Mouse (Mus musculus) heart, postnatal 10 days (tissue): ENCODE measurements around the gene Dnajb12. TPM values are rescaled to one million over a fixed set of nuclear protein-coding genes. Genes with fewer than 3 reads are reported as not detected.

Source experiments
- DNase-seq, 2 experiments: peaks; one replicate each; pipeline ENCODE4 v3.0.0; 2021
- intact Hi-C: fragments of 180-260 bp; cut with DNase I; formaldehyde crosslinking; loops from one replicate; pipeline ENCODE4 v1.15.1; 2025
- total RNA-seq, 2 experiments: library from RNA; stranded (reverse); gene quantifications; 2 replicates each; pipeline ENCODE4 v1.2.3; 2021

The Dnajb12 gene
- total RNA-seq, 2 experiments from 2014 or later: 35.2 to 41.9 TPM

DNA sequence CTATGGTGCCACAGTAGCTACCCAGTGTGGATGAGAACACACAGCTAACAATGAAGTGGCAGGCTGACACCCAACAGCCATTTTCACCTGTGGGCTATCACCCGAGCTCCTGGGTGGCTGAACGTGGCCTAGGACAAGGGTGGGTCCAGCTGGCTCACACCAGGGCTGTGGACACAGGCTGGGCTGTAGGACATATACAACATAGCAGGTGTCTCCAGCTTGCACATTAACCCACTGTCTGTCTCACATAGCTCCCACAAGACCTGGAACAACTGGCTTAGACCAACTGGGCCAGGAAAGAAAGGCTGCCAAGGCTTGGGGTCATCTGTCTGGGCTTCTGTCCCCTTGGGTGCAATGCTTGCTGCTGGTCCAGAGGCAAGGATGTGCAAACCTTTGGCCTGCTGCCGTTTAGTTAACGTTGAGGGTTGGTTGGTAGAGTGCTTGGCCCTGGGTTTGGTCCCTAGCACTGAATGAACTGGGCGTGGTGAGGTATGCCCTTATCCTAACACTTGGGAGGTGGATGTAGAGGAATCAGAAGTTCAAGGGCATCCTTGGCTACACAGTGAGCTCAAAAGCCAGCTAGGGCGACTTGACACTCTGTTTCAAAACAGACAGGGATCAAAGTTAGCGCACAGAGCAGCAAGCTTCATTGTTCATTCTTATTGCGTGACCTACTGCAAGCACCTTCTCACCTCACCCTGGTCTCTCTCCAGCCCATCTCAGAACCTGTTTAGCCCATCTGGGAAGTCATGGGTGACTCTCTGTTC, 36.0 kb downstream of the Dnajb12 start:
- peak in 1 of 2 experiments; percentile 56 for DNase-seq
- intact Hi-C loops: no loop called here

GRCm38 (mm10) chr10:59916159-59916558, 36.8 kb downstream of the Dnajb12 start:
- peak; percentile 94 to 95 for DNase-seq
- intact Hi-C loops: loop anchor here (2.0 kb wide), 2 partner anchors 35 to 57 kb away; partner anchors contain the start of gene Ddit4

GRCm38 (mm10) chr10:59916649-59917048, 37.3 kb downstream of the Dnajb12 start:
- DNase-seq: peak in 1 of 2 experiments; percentile 67
- intact Hi-C loops: loop anchor here (2.0 kb wide), 2 partner anchors 34 to 56 kb away; partner anchors contain the start of gene Ddit4

DNA sequence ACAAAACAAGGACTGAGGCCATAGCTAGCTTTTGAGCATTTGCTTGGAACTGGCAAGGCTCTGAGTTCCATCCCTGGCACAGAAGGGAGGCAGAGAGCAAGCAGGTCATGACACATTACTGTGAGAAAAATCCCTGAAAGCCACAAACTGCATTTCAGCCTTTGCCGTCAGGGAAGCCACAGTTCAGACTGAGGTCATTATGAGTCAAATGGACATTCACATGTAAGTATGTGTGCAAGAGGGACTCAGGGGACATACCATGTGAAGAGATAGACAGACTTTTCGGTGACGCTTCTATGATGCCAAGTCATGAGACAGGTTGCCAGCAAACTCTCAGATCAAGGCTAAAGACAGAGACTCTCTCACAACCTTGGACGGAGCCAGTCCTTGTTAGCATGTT, 38.8 kb downstream of the Dnajb12 start:
- DNase-seq: no peak
- intact Hi-C loops: no loop called here

- peak; percentile 75 to 76 for DNase-seq
- intact Hi-C loops: no loop called here
Measured at GRCm38 (mm10) chr10:59919494-59920181, 40.3 kb downstream of the Dnajb12 start.

DNA sequence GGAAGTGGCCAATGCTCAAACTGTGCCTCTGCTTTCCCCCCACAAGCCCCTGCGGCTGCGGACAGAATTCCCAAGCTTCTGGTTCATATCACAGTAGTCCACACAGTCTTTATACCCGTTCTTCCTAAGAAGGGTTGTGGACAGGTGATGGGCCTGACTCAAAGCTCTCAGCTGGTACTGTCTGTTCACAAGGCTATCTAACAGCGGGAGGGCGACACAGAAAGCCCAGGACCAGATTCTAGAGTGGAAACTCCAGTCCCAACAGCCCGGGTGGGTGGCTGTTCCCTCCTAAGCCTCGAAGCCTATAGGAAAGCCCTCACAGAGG, 41.1 kb downstream of the Dnajb12 start:
- intact Hi-C loops: no loop called here
- no peak for DNase-seq

- peak; percentile 80 to 84 for DNase-seq
- intact Hi-C loops: no loop called here
Measured at GRCm38 (mm10) chr10:59920810-59921681, 41.7 kb downstream of the Dnajb12 start.

DNA sequence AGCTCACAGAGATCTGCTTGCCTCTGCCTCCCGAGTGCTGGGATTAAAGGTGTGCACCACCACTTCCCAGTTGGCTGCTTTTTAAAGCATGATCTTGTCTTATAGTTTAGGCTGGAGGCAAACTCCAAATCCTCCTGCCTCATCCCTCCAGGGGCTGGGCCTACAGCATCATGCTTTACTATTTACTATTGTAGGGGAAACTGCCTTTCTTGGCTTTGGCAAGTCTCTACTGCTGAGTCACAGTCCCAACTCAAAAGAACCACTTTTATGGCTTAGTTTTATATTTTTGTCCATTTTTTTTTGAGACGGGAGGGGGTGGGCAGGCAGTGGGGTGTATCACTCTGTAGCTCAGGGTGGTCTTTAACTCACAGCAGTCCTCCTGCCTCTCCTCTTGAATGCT, 44.1 kb downstream of the Dnajb12 start:
- no peak for DNase-seq
- intact Hi-C loops: no loop called here

DNA sequence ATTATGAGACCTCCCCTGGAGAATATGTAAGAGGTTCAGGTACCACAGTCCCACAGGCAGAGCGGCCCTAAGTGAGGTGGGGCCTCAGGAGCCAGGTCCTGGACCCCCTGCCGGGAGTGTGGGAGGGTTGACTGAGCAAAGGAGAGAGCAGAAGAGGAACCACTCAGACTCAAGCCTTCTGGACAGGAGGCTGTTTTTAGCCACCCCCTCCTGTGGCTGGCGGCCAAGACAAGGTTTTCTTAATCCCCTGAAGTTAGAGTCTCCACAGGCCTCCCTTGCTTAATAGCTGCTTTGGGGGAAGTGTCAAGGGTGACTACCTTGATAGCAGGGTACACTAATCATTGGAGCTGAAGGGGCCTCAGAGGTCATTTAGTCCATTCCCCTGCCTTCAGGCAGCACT, 44.9 kb downstream of the Dnajb12 start:
- intact Hi-C loops: loop anchor here (2.0 kb wide), 1 partner anchor 18 kb away; no protein-coding TSS in a partner anchor
- DNase-seq: peak in 1 of 2 experiments; percentile 40

DNA sequence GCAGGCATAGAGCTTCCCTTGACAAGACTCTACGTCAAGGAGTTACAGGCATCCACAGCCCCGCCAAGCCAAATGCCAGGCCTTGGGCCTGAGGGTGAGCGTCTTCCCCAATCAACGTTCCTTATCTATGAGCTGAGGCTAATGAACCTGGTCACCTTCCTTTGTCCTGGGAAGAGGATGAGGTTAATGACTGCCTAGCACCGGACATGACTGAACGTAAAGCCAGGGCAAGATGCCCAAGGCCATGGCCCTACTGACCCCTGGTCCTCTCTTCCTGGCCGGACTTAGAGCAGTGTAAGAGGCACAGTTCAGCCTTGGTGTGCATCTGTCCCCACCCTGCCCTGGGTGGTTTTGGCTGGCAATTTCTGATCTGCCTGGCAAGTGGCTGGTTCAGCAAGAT, 49.8 kb downstream of the Dnajb12 start:
- intact Hi-C loops: no loop called here
- no peak for DNase-seq

GRCm38 (mm10) chr10:59930996-59931395, 51.6 kb downstream of the Dnajb12 start:
- intact Hi-C loops: no loop called here
- DNase-seq: no peak

GRCm38 (mm10) chr10:59932521-59932920, 53.2 kb downstream of the Dnajb12 start:
- peak in 1 of 2 experiments; percentile 40 for DNase-seq
- intact Hi-C loops: no loop called here

DNA sequence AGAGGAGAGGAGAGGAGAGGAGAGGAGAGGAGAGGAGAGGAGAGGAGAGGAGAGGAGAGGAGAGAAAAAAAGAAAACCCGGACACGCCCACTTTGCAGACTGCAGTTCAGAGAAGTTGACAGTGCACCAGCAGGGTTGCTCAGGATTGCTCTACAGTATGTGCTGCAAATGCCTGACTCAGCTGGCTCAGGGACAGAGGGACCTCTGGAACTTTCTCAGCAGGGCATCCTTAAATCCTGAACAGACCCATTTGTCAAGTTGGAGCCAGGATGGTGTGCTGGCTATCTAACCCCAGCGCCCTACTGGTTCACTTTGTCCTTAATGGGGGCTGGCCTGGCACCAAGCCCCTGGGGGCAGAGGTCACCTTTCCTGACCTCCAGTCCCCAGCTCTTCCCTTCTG, 54.7 kb downstream of the Dnajb12 start:
- intact Hi-C loops: no loop called here
- DNase-seq: no peak

DNA sequence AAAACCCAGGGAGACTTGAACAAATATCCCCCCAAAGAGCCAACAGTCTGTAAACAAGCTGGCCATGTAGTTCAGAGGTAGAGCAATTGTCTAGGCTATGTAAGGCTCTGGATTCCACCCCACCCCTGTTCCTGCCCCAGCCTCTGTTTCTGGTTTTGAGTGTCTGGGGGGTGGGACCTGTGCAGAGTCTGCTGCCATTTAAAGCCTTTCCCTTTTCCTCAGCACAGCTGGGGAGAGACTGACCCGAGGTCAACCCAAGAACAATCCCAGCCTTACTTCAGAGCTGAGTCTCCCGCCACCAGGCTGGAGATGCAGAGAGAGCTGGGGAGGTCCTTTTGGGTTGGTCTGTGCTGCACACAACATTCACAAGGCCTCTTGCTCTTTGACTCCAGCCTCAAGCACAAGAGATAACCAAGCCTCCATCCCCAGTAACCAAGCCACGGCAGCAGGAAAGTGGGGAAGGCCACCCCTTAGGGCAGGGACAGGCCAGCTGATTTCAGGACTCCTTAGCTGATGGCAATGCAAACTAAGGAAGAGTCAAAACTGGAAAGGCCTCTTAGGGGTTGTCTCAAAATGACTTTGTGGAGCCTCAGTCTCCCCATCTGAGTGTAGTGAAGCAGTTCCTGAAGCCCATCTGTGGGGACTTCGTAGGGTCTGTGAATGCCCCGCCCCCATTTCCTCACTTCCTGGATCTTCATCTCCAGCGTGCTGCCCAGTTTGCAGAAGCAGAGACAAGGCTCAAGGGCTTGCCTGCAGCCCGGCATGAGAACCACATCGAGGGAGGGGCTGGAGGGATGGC, 56.9 kb downstream of the Dnajb12 start:
- DNase-seq: no peak
- intact Hi-C loops: no loop called here

GRCm38 (mm10) chr10:59938662-59939061, 59.3 kb downstream of the Dnajb12 start:
- DNase-seq: no peak
- intact Hi-C loops: no loop called here

GRCm38 (mm10) chr10:59939081-59939480, 59.7 kb downstream of the Dnajb12 start:
- intact Hi-C loops: no loop called here
- DNase-seq: no peak

DNA sequence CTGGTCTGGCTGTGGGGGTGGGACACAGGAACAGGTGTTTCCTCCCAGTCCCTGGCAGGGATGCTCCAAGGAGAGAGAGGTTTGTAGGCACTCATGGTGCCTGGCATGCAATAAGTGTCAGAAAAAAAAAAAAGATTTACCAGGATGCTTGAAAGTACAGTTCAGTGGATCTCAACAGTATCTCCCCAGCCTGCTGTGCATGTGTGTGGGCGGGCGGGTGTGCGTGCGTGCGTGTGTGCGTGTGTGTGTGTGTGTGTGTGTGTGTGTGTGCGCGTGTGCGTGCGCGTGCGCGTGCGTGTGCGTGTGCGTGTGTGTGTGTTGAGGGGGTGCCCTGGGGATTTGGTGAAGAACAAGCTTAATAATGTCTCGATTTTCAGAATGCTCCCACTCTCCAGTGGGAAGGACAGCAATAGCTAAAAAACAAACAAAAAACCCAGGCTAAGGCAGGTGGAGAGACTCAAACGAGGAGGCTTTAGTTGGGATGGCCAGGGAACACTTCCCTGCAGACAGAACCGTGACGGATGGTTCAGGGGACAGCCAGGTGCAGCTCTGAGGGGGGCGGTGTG, 63.0 kb downstream of the Dnajb12 start:
- intact Hi-C loops: loop anchor here (2.0 kb wide), 1 partner anchor 18 kb away; no protein-coding TSS in a partner anchor
- no peak for DNase-seq

- peak; percentile 64 to 71 for DNase-seq
- intact Hi-C loops: loop anchor here (2.0 kb wide), 1 partner anchor 18 kb away; no protein-coding TSS in a partner anchor
Measured at GRCm38 (mm10) chr10:59942847-59943420, 63.6 kb downstream of the Dnajb12 start.

DNA sequence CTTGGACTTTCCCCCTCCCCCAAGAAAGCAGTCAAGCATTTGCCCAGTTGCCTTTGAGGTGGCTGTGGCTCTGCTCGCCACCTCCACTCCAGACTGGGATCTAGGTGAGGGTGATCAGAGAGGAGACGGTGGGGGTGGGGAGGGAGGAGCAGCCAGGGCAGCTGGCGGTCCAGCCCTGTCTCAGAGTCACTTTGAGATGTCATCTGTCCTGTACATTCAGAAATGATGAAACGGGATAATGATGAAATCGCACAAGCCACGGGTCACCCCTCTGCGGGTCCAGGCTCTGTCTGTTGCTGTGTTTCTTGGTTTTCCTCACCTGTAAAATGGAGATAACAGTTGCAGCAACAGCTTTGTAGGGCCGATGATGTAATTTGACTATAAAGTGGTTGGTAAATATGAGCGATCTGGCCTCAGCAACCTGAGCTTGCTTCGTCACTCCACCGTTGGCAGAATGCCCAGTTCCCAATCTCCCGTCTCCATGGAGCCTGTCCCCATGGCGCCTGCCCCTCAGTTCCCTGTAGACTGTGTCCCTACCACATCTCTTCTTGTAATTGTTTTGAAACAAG, 64.1 kb downstream of the Dnajb12 start:
- peak; percentile 86 to 88 for DNase-seq
- intact Hi-C loops: loop anchor here (2.0 kb wide), 1 partner anchor 19 kb away; no protein-coding TSS in a partner anchor
